Mouse (Mus musculus) c-Kit-positive CD71-positive TER-119-negative erythroid progenitor cells, embryonic 14.5 days (primary cell): ENCODE data around the gene Scgb1b3.

ENCODE experiments used
- DNase-seq: peaks from one replicate; pipeline ENCODE4 v3.0.0-alpha.2; 2013; ENCODE audit warnings: low read depth

Scgb1b3 gene

GRCm38 (mm10) chr7:31375292-31375691, at the start of gene Scgb1b3:
TSS of gene Scgb1b3 (plus strand) at chr7:31375592.
- no peak for DNase-seq

- no peak for DNase-seq
These were observed 13.3 kb upstream of the Scgb1b3 start, which contains the start of gene Scgb2b3 for GRCm38 (mm10) chr7:31362022-31362560. TSS of gene Scgb2b3 (minus strand) at chr7:31362072.
